Mouse (Mus musculus) CH12.LX (cell line): ENCODE data around the gene Dgkh. TPM values are rescaled to one million over a fixed set of nuclear protein-coding genes. Genes with fewer than 3 reads are reported as not detected.

Experiments used
- DNase-seq: peaks from one replicate; pipeline ENCODE4 v3.0.0-alpha.2; 2013; ENCODE audit errors: extremely low read depth
- H3K27ac ChIP-seq: 2 replicates; pipeline ENCODE4 v1.5.1; 2012; ENCODE audit warnings: low read depth, mild to moderate bottlenecking, control low read depth, moderate library complexity; ENCODE audit not compliant: insufficient read depth
- H3K27me3 ChIP-seq: replicated peaks from 2 replicates; pipeline ENCODE3; 2012; ENCODE audit warnings: inconsistent platforms
- H3K36me3 ChIP-seq, 2 experiments: replicated peaks in 1 of 2; 2 replicates each; pipeline versions ENCODE3 to v1.6.1; 2012; ENCODE audit warnings: inconsistent platforms in 1 of 2, low read length in 1 of 2, mild to moderate bottlenecking in 1 of 2, mixed read lengths in 1 of 2, moderate library complexity in 1 of 2; ENCODE audit not compliant: control insufficient read depth in 1 of 2, insufficient read depth in 1 of 2
- H3K4me1 ChIP-seq, 2 experiments: 2 replicates each; pipeline ENCODE4 v1.6.1; 2012; ENCODE audit warnings: inconsistent platforms in 1 of 2, moderate library complexity in 1 of 2; ENCODE audit not compliant: insufficient read depth in 2 of 2, control insufficient read depth in 1 of 2
- H3K4me2 ChIP-seq: 2 replicates; pipeline ENCODE4 v1.6.1; 2012; ENCODE audit warnings: low read depth, mild to moderate bottlenecking, control low read depth; ENCODE audit not compliant: poor library complexity, insufficient read depth, severe bottlenecking
- H3K4me3 ChIP-seq, 3 experiments: fragments of 150-350 bp in 1 of 3; sonication (generic) in 1 of 3; replicated peaks in 1 of 3; 2 replicates each; pipeline versions ENCODE3 to v1.5.1; 2011 to 2012; ENCODE audit warnings: low read depth in 2 of 3, low read length in 2 of 3, mild to moderate bottlenecking in 2 of 3, moderate library complexity in 2 of 3, control low read depth in 1 of 3, improper control_type of control experiment in 1 of 3, inconsistent platforms in 1 of 3, mixed read lengths in 1 of 3; ENCODE audit not compliant: poor library complexity in 1 of 3
- H3K79me2 ChIP-seq: replicated peaks from 2 replicates; pipeline ENCODE4 v1.6.1; 2012; ENCODE audit warnings: mild to moderate bottlenecking, moderate library complexity; ENCODE audit not compliant: control insufficient read depth, poor library complexity, insufficient read depth, severe bottlenecking; ENCODE audit errors: extremely low read depth
- H3K9ac ChIP-seq: 2 replicates; pipeline ENCODE4 v1.6.1; 2012; ENCODE audit warnings: low read depth, mild to moderate bottlenecking, control low read depth, moderate library complexity; ENCODE audit not compliant: insufficient read depth
- H3K9me3 ChIP-seq: replicated peaks from 2 replicates; pipeline ENCODE3; 2012; ENCODE audit warnings: low read length, inconsistent platforms, mixed read lengths
- CHD1 ChIP-seq: IDR thresholded peaks from 2 replicates; pipeline ENCODE4 v1.6.1; 2012; ENCODE audit warnings: low read depth, low read length, improper control_type of control experiment, inconsistent platforms
- E2F4 ChIP-seq: IDR thresholded peaks from 2 replicates; pipeline ENCODE4 v1.6.1; 2011; ENCODE audit warnings: low read depth, low read length, improper control_type of control experiment; ENCODE audit not compliant: insufficient replicate concordance
- GABPA ChIP-seq: IDR thresholded peaks from 2 replicates; pipeline ENCODE4 v1.6.1; 2012; ENCODE audit warnings: low read depth, low read length, improper control_type of control experiment, inconsistent platforms; ENCODE audit not compliant: insufficient replicate concordance
- JUND ChIP-seq: conservative IDR thresholded peaks from 2 replicates; pipeline ENCODE4 v1.6.1; 2011; ENCODE audit warnings: low read depth, low read length, improper control_type of control experiment
- KAT2A ChIP-seq: IDR thresholded peaks from 2 replicates; pipeline ENCODE4 v1.6.1; 2012; ENCODE audit warnings: low read length, improper control_type of control experiment, inconsistent platforms; ENCODE audit not compliant: insufficient replicate concordance
- MAFK ChIP-seq: IDR thresholded peaks from 2 replicates; pipeline ENCODE4 v1.6.1; 2011; ENCODE audit warnings: low read length, improper control_type of control experiment; ENCODE audit not compliant: insufficient replicate concordance
- MAX ChIP-seq: IDR thresholded peaks from 2 replicates; pipeline ENCODE4 v1.6.1; 2011; ENCODE audit warnings: low read length, improper control_type of control experiment
- MAZ ChIP-seq: IDR thresholded peaks from 2 replicates; pipeline ENCODE4 v1.6.1; 2012; ENCODE audit warnings: low read depth, mild to moderate bottlenecking, inconsistent platforms, low read length, improper control_type of control experiment, moderate library complexity
- MEF2A ChIP-seq: IDR thresholded peaks from 2 replicates; pipeline ENCODE4 v1.6.1; 2014; ENCODE audit warnings: low read depth, mild to moderate bottlenecking, inconsistent platforms, low read length, improper control_type of control experiment, borderline replicate concordance
- MYC ChIP-seq: IDR thresholded peaks from 2 replicates; pipeline ENCODE4 v1.6.1; 2011; ENCODE audit warnings: low read depth, mild to moderate bottlenecking, improper control_type of control experiment, low read length
- NELFE ChIP-seq: IDR thresholded peaks from 2 replicates; pipeline ENCODE4 v1.6.1; 2011; ENCODE audit warnings: low read depth, low read length, improper control_type of control experiment
- NRF1 ChIP-seq: IDR thresholded peaks from 2 replicates; pipeline ENCODE4 v1.6.1; 2014; ENCODE audit warnings: low read depth, mild to moderate bottlenecking, inconsistent platforms, low read length, improper control_type of control experiment, moderate library complexity
- PAX5 ChIP-seq: IDR thresholded peaks from 2 replicates; pipeline ENCODE4 v1.6.1; 2012; ENCODE audit warnings: low read length, inconsistent platforms, mixed read lengths
- RAD21 ChIP-seq: IDR thresholded peaks from 2 replicates; pipeline ENCODE4 v1.6.1; 2011; ENCODE audit warnings: low read depth, mild to moderate bottlenecking, low read length, improper control_type of control experiment, moderate library complexity
- RCOR1 ChIP-seq: conservative IDR thresholded peaks from 2 replicates; pipeline ENCODE4 v1.6.1; 2012; ENCODE audit warnings: low read depth, mild to moderate bottlenecking, inconsistent platforms, low read length, improper control_type of control experiment
- SIN3A ChIP-seq: IDR thresholded peaks from 2 replicates; pipeline ENCODE4 v1.6.1; 2012; ENCODE audit warnings: low read length, improper control_type of control experiment, inconsistent platforms
- SMC3 ChIP-seq: IDR thresholded peaks from 2 replicates; pipeline ENCODE4 v1.6.1; 2011; ENCODE audit warnings: low read depth, low read length, improper control_type of control experiment
- TBP ChIP-seq: conservative IDR thresholded peaks from 2 replicates; pipeline ENCODE4 v1.6.1; 2011; ENCODE audit warnings: low read depth, low read length, improper control_type of control experiment
- UBTF ChIP-seq: IDR thresholded peaks from 2 replicates; pipeline ENCODE4 v1.6.1; 2012; ENCODE audit warnings: low read depth, mild to moderate bottlenecking, inconsistent platforms, low read length, improper control_type of control experiment, moderate library complexity
- USF2 ChIP-seq: conservative IDR thresholded peaks from 2 replicates; pipeline ENCODE4 v1.6.1; 2011; ENCODE audit warnings: low read depth, low read length, improper control_type of control experiment
- ZC3H11A ChIP-seq: IDR thresholded peaks from 2 replicates; pipeline ENCODE4 v1.6.1; 2012; ENCODE audit warnings: low read depth, mild to moderate bottlenecking, inconsistent platforms, low read length, improper control_type of control experiment
- ZKSCAN1 ChIP-seq: IDR thresholded peaks from 2 replicates; pipeline ENCODE4 v1.6.1; 2012; ENCODE audit warnings: low read depth, inconsistent platforms, low read length, improper control_type of control experiment, borderline replicate concordance
- ZNF384 ChIP-seq: IDR thresholded peaks from 2 replicates; pipeline ENCODE4 v1.6.1; 2012; ENCODE audit warnings: low read depth, low read length, improper control_type of control experiment, inconsistent platforms
- dilution Hi-C: fragments of 300-500 bp; cut with MboI; formaldehyde crosslinking; loops from 2 replicates; pipeline ENCODE4 v1.14.3; 2020; ENCODE audit warnings: low sequenced_read_pairs; ENCODE audit not compliant: extremely low pct_unique_long_range_greater_than_20kb, extremely low pct_ligation_motif_present
- in situ Hi-C: fragments of 300-500 bp; cut with MboI; formaldehyde crosslinking; loops from 3 replicates; pipeline ENCODE4 v1.14.3; 2019; ENCODE audit warnings: low sequenced_read_pairs, low pct_ligation_motif_present, low pct_unique_long_range_greater_than_20kb, mixed read lengths
- polyA plus RNA-seq: library from polyadenylated mRNA; unstranded; fragments of >175 nt; gene quantifications from 2 replicates; pipeline ENCODE4 v1.2.1, GENCODE M21; 2012; ENCODE audit warnings: low read depth; ENCODE audit not compliant: insufficient read length
- total RNA-seq, 2 experiments: library from RNA; depleted of rRNA; stranded (reverse); fragments of 300-350 nt in 1 of 2; fragments of >200 nt in 1 of 2; gene quantifications; 2 replicates each; pipeline ENCODE4 v1.2.3; 2012 to 2014

Dgkh gene
- total and polyA plus RNA-seq, 3 experiments: 0.83 to 3.3 (median 2.4) TPM

GRCm38 (mm10) chr14:78699634-78700033, 32.9 kb downstream of the Dgkh start:
- no peak overlapping the region for H3K4me3 ChIP-seq
- peaks cover 3% of the 10 kb centered on the region for H3K9me3 ChIP-seq
- H3K9ac ChIP-seq: no peak overlapping the region
- DNase-seq: no peak
- dilution Hi-C loops (no loop called here), in situ Hi-C loops (loop anchor here (10.0 kb wide), 1 partner anchor 135 kb away; no protein-coding TSS in a partner anchor)
- no peak overlapping the region for H3K27ac ChIP-seq
- no peak for TF ChIP-seq JUND
- no peak for TF ChIP-seq MAX
- TF ChIP-seq ZKSCAN1: no peak
- TF ChIP-seq RAD21: no peak
- TF ChIP-seq KAT2A: no peak
- TF ChIP-seq E2F4: no peak
- TF ChIP-seq CHD1: no peak
- no peak for TF ChIP-seq SIN3A
- no peak for TF ChIP-seq ZC3H11A
- no peak for TF ChIP-seq MAFK
- no peaks in the 10 kb centered on the region for H3K27me3 ChIP-seq
- no peak overlapping the region for H3K4me2 ChIP-seq
- H3K36me3 ChIP-seq: peaks cover 0 to 4% of the 10 kb centered on the region in 2 experiments
- no peaks in the 10 kb centered on the region for H3K79me2 ChIP-seq
- H3K4me1 ChIP-seq: peaks cover 0 to 8% of the 10 kb centered on the region in 2 experiments; a peak in 1 of 4 replicates

- DNase-seq: no peak
- no peak overlapping the region for H3K9ac ChIP-seq
- peaks cover 3% of the 10 kb centered on the region for H3K9me3 ChIP-seq
- in situ Hi-C loops (loop anchor here (10.0 kb wide), 1 partner anchor 136 kb away; no protein-coding TSS in a partner anchor), dilution Hi-C loops (no loop called here)
- H3K27ac ChIP-seq: no peak overlapping the region
- no peak for TF ChIP-seq MEF2A
- TF ChIP-seq ZKSCAN1: no peak
- no peak for TF ChIP-seq MYC
- TF ChIP-seq SIN3A: no peak
- TF ChIP-seq RCOR1: no peak
- no peak for TF ChIP-seq NELFE
- no peak for TF ChIP-seq KAT2A
- TF ChIP-seq GABPA: no peak
- TF ChIP-seq NRF1: no peak
- no peak for TF ChIP-seq TBP
- TF ChIP-seq CHD1: no peak
- TF ChIP-seq USF2: no peak
- no peak for TF ChIP-seq MAZ
- no peak for TF ChIP-seq SMC3
- no peak for TF ChIP-seq PAX5
- no peak for TF ChIP-seq UBTF
- TF ChIP-seq ZNF384: no peak
- H3K4me2 ChIP-seq: no peak overlapping the region
- no peaks in the 10 kb centered on the region for H3K27me3 ChIP-seq
- no peak overlapping the region for H3K4me3 ChIP-seq
- H3K36me3 ChIP-seq: peaks cover 0 to 4% of the 10 kb centered on the region in 2 experiments
- no peaks in the 10 kb centered on the region for H3K79me2 ChIP-seq
- H3K4me1 ChIP-seq: peaks cover 0 to 8% of the 10 kb centered on the region in 2 experiments; a peak in 1 of 4 replicates
Observed at GRCm38 (mm10) chr14:78699196-78699595, 33.4 kb downstream of the Dgkh start.
